Mouse (Mus musculus): Measurements from ENCODE around the gene Pacsin3.

DNA sequence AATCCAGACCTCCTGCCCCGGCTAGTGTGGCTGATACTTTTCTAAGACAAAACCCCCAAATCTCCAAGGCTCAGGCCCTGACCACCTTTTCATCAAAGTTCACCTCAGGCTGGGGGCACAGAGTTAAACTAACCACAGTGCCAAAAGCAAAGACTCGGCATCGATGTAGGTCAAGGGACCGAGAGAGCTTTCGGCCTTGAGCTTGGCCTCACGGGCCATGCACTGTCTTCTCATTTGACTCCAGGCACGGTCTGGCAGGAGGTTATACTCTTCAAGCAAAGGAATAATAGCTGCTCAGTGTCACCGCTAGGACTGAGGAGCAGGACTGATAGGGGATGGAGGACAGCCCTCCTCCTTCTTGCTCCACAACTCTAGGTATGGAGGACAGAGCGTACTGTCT is 50.2 kb downstream of the Pacsin3 start:
- TF ChIP-seq POLR2A (IDR thresholded peaks at IDR 0.05; ENCODE audit: control insufficient read depth in 1 of 2, insufficient read depth in 1 of 2, low read depth in 1 of 2, low read length in 2 of 2, poor library complexity in 1 of 2) (no peak), CTCF (IDR thresholded peaks at IDR 0.05 in 2 of 3, conservative IDR thresholded peaks at IDR 0.05 in 1 of 3; ENCODE audit: control insufficient read depth in 1 of 3, insufficient read depth in 1 of 3, low read depth in 2 of 3, low read length in 3 of 3, poor library complexity in 1 of 3, severe bottlenecking in 1 of 3) (no peak), TCF12 (IDR thresholded peaks at IDR 0.05; ENCODE audit: low read depth, low read length) (no peak), GATA1 (IDR thresholded peaks at IDR 0.05; ENCODE audit: low read depth, low read length) (no peak), ZNF384 (IDR thresholded peaks at IDR 0.05; ENCODE audit: low read depth, low read length) (no peak), TAL1 (IDR thresholded peaks at IDR 0.05; ENCODE audit: low read length) (no peak), EP300 (IDR thresholded peaks at IDR 0.05; ENCODE audit: low read depth in 1 of 2, low read length in 2 of 2) (no peak)
